Mouse (Mus musculus) skeletal muscle tissue, adult 2 months (tissue): ENCODE measurements around the gene H2-M5.

Experiments
- DNase-seq: peaks from one replicate; pipeline ENCODE4 v3.0.0-alpha.2; 2012; ENCODE audit warnings: low read depth, low spot score

H2-M5 gene

DNA sequence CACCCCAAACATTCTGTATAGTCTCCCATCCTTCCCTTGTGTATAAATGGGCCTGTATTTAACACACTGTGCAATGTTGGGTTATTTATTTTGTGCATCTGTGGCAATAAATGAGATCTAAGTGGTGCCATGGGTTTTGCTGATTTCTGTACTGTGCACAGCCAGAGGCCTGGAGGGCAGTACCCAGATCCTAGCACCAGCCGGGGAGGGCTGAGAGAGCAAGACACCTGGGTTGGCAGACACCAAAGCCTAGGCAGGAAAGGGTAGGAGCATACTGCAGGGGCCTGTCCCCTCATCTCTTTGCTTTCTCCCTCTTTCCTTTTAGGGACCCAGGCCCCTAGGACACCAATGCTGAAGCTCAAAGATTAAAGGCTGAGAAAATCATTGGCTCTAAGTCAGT, 41.1 kb downstream of the H2-M5 start:
- DNase-seq: no peak

DNA sequence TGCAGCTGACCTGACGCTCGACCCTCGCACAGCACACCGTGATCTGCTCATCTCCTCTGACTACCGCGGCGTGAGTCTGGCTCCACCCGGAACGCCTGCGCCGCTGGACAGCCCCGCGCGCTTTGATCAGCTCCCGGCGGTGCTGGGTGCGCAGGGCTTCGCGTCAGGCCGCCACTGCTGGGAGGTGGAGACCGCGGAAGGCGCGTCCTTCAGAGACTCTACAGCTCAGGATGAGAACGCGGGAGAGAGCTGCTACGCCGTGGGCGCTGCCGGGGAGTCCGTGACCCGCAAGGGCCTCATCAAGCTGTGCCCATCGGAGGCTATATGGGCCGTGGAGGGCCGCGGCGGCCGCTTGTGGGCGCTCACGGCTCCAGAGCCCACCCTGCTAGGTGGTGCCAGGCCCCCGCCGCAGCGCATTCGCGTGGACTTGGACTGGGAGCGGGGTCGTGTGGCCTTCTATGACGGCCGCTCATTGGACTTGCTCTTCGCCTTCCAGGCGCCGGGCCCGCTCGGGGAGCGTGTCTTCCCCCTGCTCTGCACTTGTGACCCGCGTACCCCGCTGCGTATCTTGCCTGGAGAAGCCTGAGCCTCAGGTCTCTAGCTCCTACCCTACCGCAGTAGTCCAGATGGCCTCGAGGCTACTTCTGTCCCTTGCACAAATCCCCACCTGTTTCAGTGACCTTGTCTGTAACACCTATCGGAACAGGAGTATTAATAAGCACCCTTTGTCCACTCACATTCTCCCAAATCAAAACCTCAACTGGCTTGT, 42.1 kb downstream of the H2-M5 start:
- no peak for DNase-seq

DNA sequence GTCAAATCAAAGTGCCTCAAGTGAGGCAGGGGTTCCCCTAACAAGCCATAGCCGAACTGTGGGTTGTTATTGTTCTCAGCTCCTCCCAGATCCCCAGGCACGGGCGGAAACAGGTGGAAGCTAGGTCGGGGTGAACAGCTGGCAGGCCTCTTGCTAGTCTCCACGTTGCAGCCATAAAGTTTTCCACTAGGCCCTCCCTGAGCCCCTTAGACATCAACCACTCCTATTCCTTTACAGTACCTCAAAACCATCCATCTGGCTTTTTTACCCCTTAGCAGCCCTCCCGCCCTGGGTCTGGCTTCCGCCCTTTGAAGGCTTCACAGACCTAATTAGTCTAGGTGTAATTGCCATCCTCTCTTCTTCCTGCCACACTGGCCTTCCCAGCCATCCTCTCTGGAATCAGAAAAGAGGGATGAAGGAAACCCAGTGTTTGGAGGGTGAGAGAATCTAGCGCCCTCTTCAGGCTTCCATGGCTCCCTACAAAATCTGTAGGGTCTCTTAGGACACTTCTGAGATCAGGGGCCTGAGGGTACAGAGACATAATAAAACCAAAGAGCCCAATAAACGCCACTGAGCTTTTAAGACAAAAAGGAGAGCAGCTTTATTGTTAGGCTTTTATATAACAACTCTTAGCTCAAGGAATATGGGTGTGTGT, 45.1 kb downstream of the H2-M5 start:
- DNase-seq: no peak

DNA sequence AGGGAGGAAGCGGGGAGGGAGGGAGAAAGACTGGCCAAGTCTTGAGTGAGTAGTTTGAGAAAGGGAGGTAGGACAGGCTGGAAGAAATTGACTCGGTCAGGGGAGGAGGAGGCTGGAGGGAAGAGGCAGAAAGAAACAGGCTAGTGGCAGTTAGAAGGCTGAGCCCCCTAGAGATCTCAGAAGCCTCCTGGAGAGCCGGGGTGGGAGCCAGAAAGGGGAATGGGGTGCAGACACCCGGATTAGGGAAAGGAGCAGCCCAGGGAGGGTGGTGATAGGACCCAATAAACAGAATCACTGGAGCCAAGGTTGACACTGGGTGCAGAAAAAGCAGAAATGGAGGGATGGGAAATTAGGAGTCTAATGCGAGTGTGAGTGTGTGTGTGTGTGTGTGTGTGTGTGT, 45.6 kb downstream of the H2-M5 start:
- no peak for DNase-seq

DNA sequence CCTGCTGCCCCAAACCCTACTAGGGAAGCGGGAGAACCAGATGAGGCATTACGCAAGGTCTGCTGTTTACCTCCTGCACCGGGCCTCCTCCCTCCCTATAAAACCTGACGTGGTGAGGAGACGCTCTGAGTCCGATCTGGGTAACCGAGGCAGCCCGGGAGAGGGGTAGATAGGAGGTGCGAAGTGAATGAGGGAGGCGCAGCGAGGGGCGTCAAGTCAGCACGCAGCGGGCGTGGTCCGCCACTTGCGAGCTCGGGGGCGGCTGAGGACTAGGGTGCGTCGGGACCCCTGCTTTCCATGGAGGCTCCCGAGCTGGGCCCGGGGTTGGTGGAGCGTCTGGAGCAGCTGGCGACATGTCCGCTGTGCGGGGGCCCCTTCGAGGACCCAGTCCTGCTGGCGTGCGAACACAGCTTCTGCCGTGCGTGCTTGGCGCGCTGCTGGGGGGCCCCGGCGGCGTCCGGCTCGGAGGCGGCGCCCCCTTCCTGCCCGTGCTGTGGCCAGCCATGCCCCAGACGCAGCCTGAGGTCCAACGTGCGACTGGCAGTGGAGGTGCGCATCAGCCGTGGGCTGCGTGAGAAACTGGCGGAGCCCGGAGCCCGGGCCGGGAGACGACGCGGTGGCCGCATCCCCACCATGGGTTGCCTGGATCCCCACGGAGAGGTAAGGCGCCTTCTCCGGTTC, 46.4 kb downstream of the H2-M5 start, which contains the start of gene Rnf39:
TSS of gene Rnf39 (plus strand) at position 128 of the 681 bp plus-strand sequence.
- no peak for DNase-seq

DNA sequence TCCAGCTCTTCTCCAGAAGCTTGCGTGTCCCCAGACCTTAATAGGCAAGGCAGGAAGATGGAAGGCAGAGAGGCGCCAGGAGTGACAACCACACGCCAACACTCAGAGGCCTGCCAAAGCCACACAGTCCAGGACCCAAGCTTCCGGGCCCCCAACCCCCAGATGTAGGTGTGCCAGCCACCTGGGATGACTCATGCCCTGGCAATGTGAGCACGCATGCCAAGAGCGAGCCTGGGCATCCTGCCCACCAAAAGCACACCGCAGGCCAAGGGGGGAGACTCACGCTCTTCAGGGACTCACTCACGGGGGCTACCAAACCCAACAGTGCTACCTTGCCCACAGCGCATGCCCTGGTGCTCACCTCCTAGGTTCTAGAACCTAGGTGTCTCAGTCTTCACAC, 46.9 kb downstream of the H2-M5 start:
- DNase-seq: no peak

DNA sequence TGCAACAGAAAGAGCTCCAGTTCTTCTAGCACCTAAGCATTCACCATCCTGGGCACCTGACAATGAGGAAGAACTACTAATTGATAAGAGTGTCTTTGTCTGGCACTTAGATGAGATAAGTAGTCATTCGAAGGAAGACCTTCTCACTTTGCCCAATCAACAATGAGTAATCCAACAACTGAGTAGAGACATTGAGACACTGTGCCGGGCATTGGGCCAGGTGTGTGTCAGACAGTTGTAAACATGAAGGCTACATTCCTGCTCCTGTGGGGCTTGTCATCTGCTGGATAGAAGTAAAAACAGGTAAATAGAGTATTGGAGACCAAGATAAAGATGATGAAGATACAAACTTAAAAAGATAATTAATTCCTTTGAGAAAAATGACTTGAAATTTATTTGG, 51.3 kb downstream of the H2-M5 start:
- no peak for DNase-seq
